Mouse (Mus musculus) T-helper 1 cell (primary cell): ENCODE data around the gene Scaf11.

Experiments used
- in situ Hi-C: fragments of 300-600 bp; cut with MboI, MseI; formaldehyde crosslinking; loops from one replicate; pipeline ENCODE4 v1.15.1; 2025; ENCODE audit warnings: high pct_unique_total_duplicates

Gene Scaf11

DNA sequence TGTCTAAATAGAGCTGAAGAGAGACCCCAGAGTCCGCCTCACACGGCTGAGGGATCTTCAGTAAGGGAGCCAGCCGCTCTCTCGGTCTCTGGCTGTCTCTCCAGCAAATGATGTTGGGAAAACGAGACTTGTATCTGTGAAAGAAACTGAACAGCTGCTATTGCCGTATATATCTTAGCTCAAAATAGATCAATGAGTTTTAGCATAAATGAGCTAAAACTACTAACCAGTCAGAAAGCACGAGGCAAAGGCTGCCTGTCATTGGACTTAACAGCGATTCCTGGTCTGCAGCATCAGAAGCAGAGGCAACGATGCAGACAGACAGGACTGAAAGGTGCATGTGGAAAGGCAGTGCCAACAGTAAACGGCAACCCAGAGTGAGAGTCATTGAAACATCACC lies 62.3 kb downstream of the Scaf11 start:
- in situ Hi-C loops: no loop called here

- in situ Hi-C loops: no loop called here
Measured at GRCm38 (mm10) chr15:96396641-96397344, 63.9 kb downstream of the Scaf11 start.

GRCm38 (mm10) chr15:96395071-96395470 lies 65.6 kb downstream of the Scaf11 start:
- in situ Hi-C loops: no loop called here

- in situ Hi-C loops: no loop called here
Measured at GRCm38 (mm10) chr15:96392878-96393277, 67.8 kb downstream of the Scaf11 start.

- in situ Hi-C loops: no loop called here
Measured at GRCm38 (mm10) chr15:96388565-96388964, 72.1 kb downstream of the Scaf11 start.

DNA sequence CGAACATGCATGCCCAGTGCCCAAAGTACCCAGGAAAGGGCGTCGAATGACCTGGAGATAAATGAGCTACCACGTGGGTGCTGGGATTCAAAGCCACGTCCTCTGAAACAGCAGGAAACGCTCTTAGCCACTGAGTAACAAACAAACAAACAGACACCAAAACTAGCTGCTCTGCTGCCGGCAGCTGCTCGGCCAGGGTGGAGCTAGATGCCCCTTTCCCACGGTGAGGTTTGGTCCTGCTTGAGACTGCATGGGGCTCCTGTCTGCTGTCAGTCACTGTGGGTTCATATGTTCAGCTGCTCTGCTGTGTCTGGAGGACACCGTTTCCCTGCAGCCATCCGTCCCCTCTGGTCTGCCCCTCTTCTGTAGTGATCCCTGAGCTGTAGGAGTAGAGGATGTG lies 78.4 kb downstream of the Scaf11 start:
- in situ Hi-C loops: no loop called here

DNA sequence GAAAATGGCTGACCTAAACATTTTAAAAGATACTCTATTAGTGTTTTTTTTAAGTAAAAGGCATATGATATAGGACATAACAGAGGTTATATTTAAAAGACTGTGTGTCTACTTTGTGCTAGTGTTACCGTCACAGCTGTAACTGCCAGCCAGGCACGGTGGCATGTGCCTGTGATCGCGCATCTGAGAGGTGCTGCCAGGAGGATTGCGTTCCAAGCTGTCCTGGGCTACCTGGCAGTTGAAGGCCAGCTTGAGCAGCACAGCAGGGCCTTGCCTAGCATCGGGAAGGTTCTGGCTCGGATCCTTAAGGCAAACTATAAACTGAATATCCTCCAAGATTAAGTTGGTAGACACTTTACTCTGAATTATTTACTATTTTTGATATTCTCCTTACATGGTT lies 82.9 kb downstream of the Scaf11 start:
- in situ Hi-C loops: no loop called here

DNA sequence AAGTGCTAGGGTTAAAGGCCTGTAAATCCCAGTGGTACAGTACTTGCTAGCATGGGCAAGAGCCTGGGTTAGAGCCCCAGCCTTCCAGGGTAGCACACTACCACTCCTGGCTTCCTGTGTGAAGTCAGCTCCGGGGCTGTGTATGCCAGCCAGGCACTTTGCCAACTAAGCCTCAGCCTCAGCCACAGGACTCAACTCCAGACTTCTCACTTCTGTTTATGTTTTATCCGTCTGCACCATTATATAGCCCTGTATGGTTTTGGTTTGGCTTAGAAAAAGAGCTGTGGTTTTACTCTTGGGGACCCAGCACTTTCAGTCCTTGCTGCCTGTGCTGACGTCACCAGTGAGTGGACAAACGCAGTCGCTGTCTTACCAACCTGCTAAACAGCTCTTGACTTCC lies 83.4 kb downstream of the Scaf11 start:
- in situ Hi-C loops: no loop called here

DNA sequence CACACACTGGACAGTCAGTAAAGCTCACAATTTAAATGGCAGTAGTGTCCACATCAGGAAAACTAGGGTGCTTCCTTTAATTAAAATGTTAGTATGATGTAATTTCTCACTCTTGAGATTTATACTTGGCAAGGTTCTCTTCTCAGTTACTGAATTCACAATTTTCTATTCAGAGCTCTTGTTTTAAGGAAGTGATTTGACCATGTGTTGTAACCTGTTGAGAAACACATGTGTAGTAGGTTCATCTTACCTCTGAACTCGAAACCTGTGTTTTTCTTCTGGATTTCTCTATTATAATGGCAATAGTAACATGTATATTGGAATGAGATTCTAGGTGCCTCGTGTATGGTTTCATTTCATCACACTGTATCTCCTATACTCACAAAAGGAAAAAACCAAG lies 84.4 kb downstream of the Scaf11 start:
- in situ Hi-C loops: no loop called here

DNA sequence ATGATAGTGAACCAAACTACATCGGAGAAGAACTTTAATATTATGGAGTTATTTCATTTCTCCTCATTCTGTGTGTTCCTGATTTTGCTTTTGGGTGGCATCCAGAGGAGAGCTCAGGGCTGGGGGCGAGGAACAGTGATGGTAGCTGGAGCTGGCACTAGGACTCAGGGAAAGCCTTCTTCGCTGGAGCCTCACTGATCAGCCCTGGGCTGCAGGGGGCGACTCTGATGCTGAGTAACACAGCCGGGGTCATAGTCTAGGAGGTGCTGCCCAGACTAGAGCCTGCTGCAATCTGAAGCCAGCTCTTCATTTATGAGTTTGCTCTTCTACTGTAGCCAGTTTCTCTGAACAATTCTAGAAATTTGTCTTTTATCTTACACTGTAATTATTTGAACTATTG lies 87.5 kb downstream of the Scaf11 start:
- in situ Hi-C loops: no loop called here

DNA sequence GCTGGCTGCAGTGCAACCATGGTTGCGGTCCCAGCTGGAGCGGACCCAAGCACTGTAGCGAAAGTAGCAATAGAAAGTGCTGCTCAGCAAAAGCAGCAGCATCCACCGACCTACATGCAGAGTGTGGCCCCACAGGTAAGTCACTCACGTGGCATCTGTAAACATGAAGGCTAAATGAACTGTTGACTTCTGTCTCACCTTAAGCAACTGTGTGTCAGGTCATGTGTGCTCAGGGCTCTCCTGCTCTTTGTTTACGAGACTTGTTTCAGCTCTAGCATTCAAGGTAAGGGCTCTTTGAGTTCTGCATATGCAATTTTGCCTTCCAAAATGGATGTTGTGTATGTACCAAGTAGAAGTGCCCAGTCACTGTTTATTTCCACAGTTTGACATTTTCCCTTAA lies 88.0 kb downstream of the Scaf11 start:
- in situ Hi-C loops: no loop called here

- in situ Hi-C loops: no loop called here
Measured at GRCm38 (mm10) chr15:96371311-96371710, 89.3 kb downstream of the Scaf11 start.

DNA sequence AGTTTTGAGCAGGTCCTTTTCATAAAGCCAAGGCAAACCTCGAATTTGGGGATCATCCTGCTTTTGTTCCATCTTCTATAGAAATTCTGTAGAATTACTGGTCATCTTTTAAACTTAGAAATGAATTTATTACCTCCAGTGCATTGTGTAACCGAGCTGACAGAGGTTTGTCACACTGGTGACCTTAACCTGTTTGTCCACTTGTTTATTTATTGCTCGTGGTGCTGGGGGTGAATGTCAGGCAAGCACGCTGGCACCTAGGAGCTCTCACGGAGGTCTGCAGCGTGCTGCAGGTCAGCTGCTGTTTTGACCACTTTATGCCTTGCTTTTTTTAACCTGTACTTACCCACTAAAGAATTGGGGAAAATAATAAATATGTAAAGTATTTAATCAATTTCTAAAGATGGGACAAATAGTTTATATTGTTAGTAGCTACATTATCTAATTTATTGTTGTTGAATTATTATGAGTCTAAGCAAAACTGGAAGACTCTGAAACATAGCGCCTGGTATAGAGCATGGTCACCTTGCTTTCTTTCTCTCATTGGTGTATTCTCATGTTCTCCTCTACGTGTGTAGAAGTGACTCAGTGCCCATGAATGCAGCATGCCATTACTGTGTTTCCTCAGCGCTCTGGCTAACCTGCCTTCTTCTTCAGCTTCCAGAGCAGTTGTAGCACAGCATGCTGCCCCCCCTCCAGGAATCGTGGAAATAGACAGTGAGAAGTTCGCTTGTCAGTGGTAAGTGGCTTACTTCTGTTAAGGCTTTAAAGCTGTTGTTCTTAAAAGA lies 94.3 kb downstream of the Scaf11 start:
- in situ Hi-C loops: no loop called here

GRCm38 (mm10) chr15:96365351-96365750 lies 95.3 kb downstream of the Scaf11 start:
- in situ Hi-C loops: no loop called here
